ENCODE assay signal across 16 mouse cellular contexts in the genomic region with DNA sequence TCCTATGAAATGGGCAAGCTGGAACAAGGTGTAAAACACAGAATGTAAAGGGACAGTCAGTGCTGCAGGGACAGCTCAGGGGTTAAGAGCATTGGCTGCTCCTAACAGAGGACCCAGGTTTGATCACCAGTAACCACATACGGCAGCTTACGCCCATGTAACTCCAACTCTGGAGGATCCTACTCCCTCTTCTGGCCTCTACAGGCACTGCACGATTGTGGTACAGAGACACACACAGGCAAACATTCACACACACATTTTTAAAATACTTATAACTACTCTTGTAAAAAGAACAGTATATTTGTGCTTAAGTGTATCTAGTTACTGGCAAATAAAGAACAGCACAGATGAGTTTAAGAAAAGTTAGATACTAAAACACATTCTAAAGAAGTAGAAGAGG. TPM values are rescaled to one million over a fixed set of nuclear protein-coding genes. Genes with fewer than 3 reads are reported as not detected.
DNase-seq lines count a peak whose midpoint lies in the region; ATAC-seq and TF ChIP-seq lines count a peak whose summit lies in the region.
"Had no signal": no experiment of that assay in that cellular context is flagged by ENCODE, and none has a peak within 500 bp of the region (broad histone marks: within the 10 kb centered on the region; RNA-seq: fewer than 3 reads in every experiment).

No protein-coding gene starts in this region.

- TF ChIP-seq POLR2A in ES-Bruce4 (IDR thresholded peaks at IDR 0.05; ENCODE audit: insufficient read depth, low read length), result no peak
- no peak for TF ChIP-seq POLR2A in cortical plate, adult 2 months (IDR thresholded peaks at IDR 0.05; ENCODE audit: extremely low read depth, insufficient read depth, low read length)

- no peak overlapping the region for H3K27ac ChIP-seq in intestine, postnatal 0 days (ENCODE audit: low read depth, low read length)
- no peak overlapping the region for H3K27ac ChIP-seq in intestine, embryonic 15.5 days
- no peak overlapping the region for H3K27ac ChIP-seq in ES-Bruce4 (ENCODE audit: insufficient read depth, low read length)
- H3K27ac ChIP-seq in cortical plate, adult 2 months (ENCODE audit: insufficient read depth, low read length), result no peak overlapping the region
- H3K27ac ChIP-seq: forebrain, embryonic 15.5 days; midbrain, embryonic 12.5 days; neural tube, embryonic 13.5 days had no signal

- H3K27me3 ChIP-seq in intestine, postnatal 0 days (replicated peaks; ENCODE audit: control insufficient read depth, insufficient read depth, low read length), result no peaks in the 10 kb centered on the region
- H3K27me3 ChIP-seq in intestine, embryonic 15.5 days (replicated peaks), result no peaks in the 10 kb centered on the region
- no peaks in the 10 kb centered on the region for H3K27me3 ChIP-seq in ES-Bruce4 (ENCODE audit: control insufficient read depth, insufficient read depth, low read length, poor library complexity, severe bottlenecking)
- H3K27me3 ChIP-seq: forebrain, embryonic 15.5 days; midbrain, embryonic 12.5 days; neural tube, embryonic 13.5 days had no signal

- 97% methylated on average over 3 of the region's 3 CpGs for WGBS in intestine, postnatal 0 days
- WGBS in intestine, embryonic 15.5 days, result 92% methylated on average over 3 of the region's 3 CpGs

- peaks cover 11% of the 10 kb centered on the region; the same call in 1 of the 2 replicates for H3K36me3 ChIP-seq in intestine, postnatal 0 days (ENCODE audit: control insufficient read depth, insufficient read depth)
- peaks cover 5% of the 10 kb centered on the region; the same call in 1 of the 2 replicates for H3K36me3 ChIP-seq in intestine, embryonic 15.5 days
- H3K36me3 ChIP-seq in ES-Bruce4 (ENCODE audit: control insufficient read depth, insufficient read depth, low read length, poor library complexity, severe bottlenecking), result no peaks in the 10 kb centered on the region

- TF ChIP-seq CTCF in intestine, postnatal 0 days (IDR thresholded peaks at IDR 0.05; ENCODE audit: low read depth), result peak; percentile 26; the same call in 1 of the 2 replicates
- TF ChIP-seq CTCF in ES-Bruce4 (IDR thresholded peaks at IDR 0.05; ENCODE audit: low read depth, low read length), result peak; percentile 27
- TF ChIP-seq CTCF in cortical plate, adult 2 months (IDR thresholded peaks at IDR 0.05; ENCODE audit: extremely low read depth, insufficient read depth, low read length), result 0 out of 2 replicates have a peak, but pooled peaks have one; percentile 15

- no peak overlapping the region for H3K9ac ChIP-seq in intestine, postnatal 0 days (ENCODE audit: low read depth, low read length)
- no peak overlapping the region for H3K9ac ChIP-seq in intestine, embryonic 15.5 days
- no peak overlapping the region for H3K9ac ChIP-seq in ES-Bruce4 (ENCODE audit: low read depth, poor library complexity, severe bottlenecking)
- H3K9ac ChIP-seq: forebrain, embryonic 15.5 days; midbrain, embryonic 12.5 days; neural tube, embryonic 13.5 days had no signal

- no peaks in the 10 kb centered on the region for H3K4me1 ChIP-seq in intestine, postnatal 0 days (replicated peaks; ENCODE audit: control insufficient read depth, insufficient read depth, low read length)
- H3K4me1 ChIP-seq in intestine, embryonic 15.5 days (replicated peaks), result no peaks in the 10 kb centered on the region
- no peaks in the 10 kb centered on the region for H3K4me1 ChIP-seq in ES-Bruce4 (ENCODE audit: control insufficient read depth, insufficient read depth, low read length)
- peaks cover 7% of the 10 kb centered on the region for H3K4me1 ChIP-seq in cortical plate, adult 2 months (ENCODE audit: control insufficient read depth, insufficient read depth, low read length)

- TF ChIP-seq EP300 in ES-Bruce4 (IDR thresholded peaks at IDR 0.05; ENCODE audit: insufficient read depth, low read depth, low read length), result no peak

- H3K9me3 ChIP-seq in intestine, postnatal 0 days (ENCODE audit: control insufficient read depth), result no peaks in the 10 kb centered on the region
- H3K9me3 ChIP-seq in intestine, embryonic 15.5 days, result no peaks in the 10 kb centered on the region
- H3K9me3 ChIP-seq in ES-Bruce4 (replicated peaks; ENCODE audit: control insufficient read depth, insufficient read depth, low read length, poor library complexity, severe bottlenecking), result no peaks in the 10 kb centered on the region
- H3K9me3 ChIP-seq: forebrain, embryonic 15.5 days; midbrain, embryonic 12.5 days; neural tube, embryonic 13.5 days had no signal

- H3K4me3 ChIP-seq in intestine, postnatal 0 days (ENCODE audit: low read depth, low read length), result no peak overlapping the region
- H3K4me3 ChIP-seq in intestine, embryonic 15.5 days (replicated peaks), result no peak overlapping the region
- H3K4me3 ChIP-seq in ES-Bruce4 (ENCODE audit: low read depth, low read length), result no peak overlapping the region
- H3K4me3 ChIP-seq in cortical plate, adult 2 months (ENCODE audit: insufficient read depth, low read length), result no peak overlapping the region
- H3K4me3 ChIP-seq: forebrain, embryonic 15.5 days; midbrain, embryonic 12.5 days; neural tube, embryonic 13.5 days had no signal

- ATAC-seq in intestine, postnatal 0 days, result no peak
- ATAC-seq in intestine, embryonic 15.5 days, result no peak
- ATAC-seq: forebrain, embryonic 15.5 days had no signal

- no peak overlapping the region for H3K4me2 ChIP-seq in intestine, postnatal 0 days (replicated peaks; ENCODE audit: low read depth)
- H3K4me2 ChIP-seq in intestine, embryonic 15.5 days (replicated peaks), result no peak overlapping the region
- H3K4me2 ChIP-seq: forebrain, embryonic 15.5 days; midbrain, embryonic 12.5 days; neural tube, embryonic 13.5 days had no signal

- DNase-seq in retina, embryonic 14.5 days (ENCODE audit: low spot score), result peak; percentile 35
- DNase-seq in retina, postnatal 1 day, result no peak
- DNase-seq in testis, postnatal 14 days (ENCODE audit: low spot score), result no peak
- DNase-seq in urinary bladder, postnatal 25 days (ENCODE audit: low spot score), result no peak
- DNase-seq: adrenal gland, adult 2 months; heart, postnatal 10 days; kidney, postnatal 14 days; layer of hippocampus, postnatal 36 days; lung, postnatal 10 days had no signal

RNA-seq across cellular contexts. Expression of gene Lrrc49, which starts 7.0 kb away (rescaled TPM):
- polyA plus RNA-seq in intestine, postnatal 0 days (2015; fragmentation: Nextera tagmentation; extraction: Ambion mirVana), result 8.1 and 10.1 TPM in 2 replicates
- 11.6 and 14.7 TPM in 2 replicates for polyA plus RNA-seq in intestine, embryonic 15.5 days (2015; fragmentation: Nextera tagmentation; extraction: Ambion mirVana)
- 3.6 and 5.7 TPM in 2 replicates for polyA plus RNA-seq in ES-Bruce4 (2011; ENCODE audit: insufficient read depth, insufficient read length, low read depth, missing spikeins)
- polyA plus RNA-seq in cortical plate, adult 2 months (2012; rRNA removed), result 70.3 and 73.5 TPM in 2 replicates

RNA-seq across cellular contexts. Expression of gene Larp6, which starts 31.8 kb away (rescaled TPM):
- 1.1 and 1.2 TPM in 2 replicates for polyA plus RNA-seq in intestine, postnatal 0 days (2015; fragmentation: Nextera tagmentation; extraction: Ambion mirVana)
- 1.6 and 1.8 TPM in 2 replicates for polyA plus RNA-seq in intestine, embryonic 15.5 days (2015; fragmentation: Nextera tagmentation; extraction: Ambion mirVana)
- polyA plus RNA-seq in ES-Bruce4 (2011; ENCODE audit: insufficient read depth, insufficient read length, low read depth, missing spikeins), result 0.37 TPM in 1 of 2 replicates, not detected in the other
- polyA plus RNA-seq in cortical plate, adult 2 months (2012; rRNA removed), result 35.8 and 37.0 TPM in 2 replicates

Comparison
In these comparisons a context has a peak if more than half of its experiments do, and no peak if none do; other contexts are left out.
1. RNA of gene Larp6, which starts 31.8 kb away (polyA plus RNA-seq): 35.8 to 37.0 TPM in cortical plate, adult 2 months; 1.6 to 1.8 TPM in intestine, embryonic 15.5 days, 1.1 to 1.2 TPM in intestine, postnatal 0 days and 0.37 TPM in ES-Bruce4; every median in the first group is over 10 times any median in the second.
2. Peak in every context shown above with its lines, with median percentiles within 50 percentile points of each other: CTCF ChIP-seq.